Mouse (Mus musculus) thymus, adult 2 months (tissue): Measurements from ENCODE around the gene Lage3. TPM values are rescaled to one million over a fixed set of nuclear protein-coding genes. Genes with fewer than 3 reads are reported as not detected.

Source experiments
- DNase-seq: peaks from one replicate; pipeline ENCODE4 v3.0.0; 2021
- H3K27ac ChIP-seq: fragments of 200-500 bp; 2 replicates; pipeline ENCODE4 v1.5.1; 2012; ENCODE audit warnings: low read length, control low read depth; ENCODE audit not compliant: control insufficient read depth, insufficient read depth
- H3K27me3 ChIP-seq: fragments of 200-500 bp; 2 replicates; pipeline ENCODE4 v1.6.1; 2012; ENCODE audit warnings: mild to moderate bottlenecking, low read length, moderate library complexity, mixed read lengths; ENCODE audit not compliant: control insufficient read depth, insufficient read depth
- H3K36me3 ChIP-seq: fragments of 200-500 bp; 2 replicates; pipeline ENCODE4 v1.6.1; 2012; ENCODE audit warnings: mild to moderate bottlenecking, low read length, moderate library complexity; ENCODE audit not compliant: control insufficient read depth, insufficient read depth
- H3K4me1 ChIP-seq: fragments of 200-500 bp; replicated peaks from 2 replicates; pipeline ENCODE4 v1.6.1; 2012; ENCODE audit warnings: low read length; ENCODE audit not compliant: control insufficient read depth, insufficient read depth
- H3K4me3 ChIP-seq: fragments of 200-500 bp; 2 replicates; pipeline ENCODE4 v1.5.1; 2012; ENCODE audit warnings: mild to moderate bottlenecking, low read length, control low read depth, moderate library complexity; ENCODE audit not compliant: control insufficient read depth, insufficient read depth
- CTCF ChIP-seq: fragments of 200-500 bp; IDR thresholded peaks from 2 replicates; pipeline ENCODE4 v1.5.1; 2012; ENCODE audit warnings: mild to moderate bottlenecking, control low read depth, low read length, moderate library complexity, borderline replicate concordance; ENCODE audit not compliant: control insufficient read depth, poor library complexity, insufficient read depth; ENCODE audit errors: extremely low read depth
- POLR2A ChIP-seq: fragments of 200-500 bp; IDR thresholded peaks from 2 replicates; pipeline ENCODE4 v1.6.1; 2012; ENCODE audit warnings: mild to moderate bottlenecking, low read length, control low read depth, moderate library complexity; ENCODE audit not compliant: control insufficient read depth, poor library complexity, insufficient read depth; ENCODE audit errors: extremely low read depth
- WGBS: fragments of 180-500 bp; shearing (Covaris S2); methylation state at CpG from one replicate; pipeline ENCODE4 v1.1.7; 2018; 5-methylcytosine and 5-hydroxymethylcytosine counted together
- polyA plus RNA-seq: library from polyadenylated mRNA; depleted of rRNA; stranded (reverse); fragments of >200 nt; gene quantifications from 2 replicates; pipeline ENCODE4 v1.2.3, GENCODE M21; 2012; rRNA removed

Gene Lage3
- polyA plus RNA-seq, 1 experiment, result 63.6 TPM

DNA sequence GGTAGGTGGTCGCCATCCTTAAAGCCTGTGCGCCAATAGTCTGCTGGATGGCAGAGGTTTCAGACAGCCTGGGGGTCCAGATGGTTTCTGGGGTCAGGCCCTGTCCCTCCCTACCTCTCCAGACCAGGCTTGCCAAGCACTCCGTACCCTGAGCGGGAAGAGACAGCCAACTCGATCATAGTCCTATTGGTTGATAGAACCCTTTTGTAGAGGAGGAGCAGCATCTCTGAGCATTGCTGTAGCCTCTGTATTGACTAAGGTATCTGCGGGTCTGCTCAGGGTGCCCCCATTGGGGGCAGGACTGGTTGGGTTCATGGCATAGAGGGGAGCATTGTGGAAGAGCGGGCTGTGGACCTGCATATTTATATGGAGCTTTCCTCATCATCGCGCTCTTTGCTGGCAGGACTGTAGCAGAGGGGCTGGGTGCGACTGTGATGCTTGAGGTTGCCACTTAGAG lies 24.2 kb downstream of the Lage3 start:
- no peak overlapping the region for H3K27ac ChIP-seq
- no peaks in the 10 kb centered on the region for H3K27me3 ChIP-seq
- TF ChIP-seq POLR2A (no peak), CTCF (no peak)
- 29% methylated on average over 10 of the region's 10 CpGs for WGBS
- DNase-seq, result no peak
- H3K4me1 ChIP-seq, result peaks cover 8% of the 10 kb centered on the region
- H3K36me3 ChIP-seq, result no peaks in the 10 kb centered on the region
- H3K4me3 ChIP-seq, result peak overlapping the region; percentile 49

GRCm38 (mm10) chrX:74328725-74329161 lies 24.7 kb downstream of the Lage3 start, which contains the start of gene Plxna3:
Gene Plxna3 (plus strand): TSS chrX:74329066.
- no peaks in the 10 kb centered on the region for H3K36me3 ChIP-seq
- WGBS, result 1% methylated on average over 24 of the region's 30 CpGs
- no peak for TF ChIP-seq POLR2A
- TF ChIP-seq CTCF, result no peak
- peak; percentile 40 for DNase-seq
- peak within 1 kb of the TSS; percentile 49 for H3K4me3 ChIP-seq
- H3K27me3 ChIP-seq, result no peaks in the 10 kb centered on the region
- H3K27ac ChIP-seq, result no peak within 1 kb of the TSS
- H3K4me1 ChIP-seq, result peaks cover 8% of the 10 kb centered on the region

GRCm38 (mm10) chrX:74312540-74313464 lies 40.6 kb downstream of the Lage3 start, which contains the start of gene Fam50a:
Gene Fam50a (plus strand): TSS chrX:74313033.
- TF ChIP-seq POLR2A (no peak), CTCF (no peak)
- WGBS, result 7% methylated on average over 59 of the region's 59 CpGs
- H3K36me3 ChIP-seq, result peaks cover 11% of the 10 kb centered on the region; the same call in 1 of the 2 replicates
- H3K4me3 ChIP-seq, result peak within 1 kb of the TSS; percentile 93
- peak within 1 kb of the TSS; percentile 85 for H3K27ac ChIP-seq
- peak; percentile 87 for DNase-seq
- H3K27me3 ChIP-seq, result no peaks in the 10 kb centered on the region
- H3K4me1 ChIP-seq, result peaks cover 15% of the 10 kb centered on the region

- Histone ChIP-seq H3K4me3 (peak within 1 kb of the TSS; percentile 84), H3K4me1 (peaks cover 10% of the 10 kb centered on the region), H3K27me3 (no peaks in the 10 kb centered on the region), H3K36me3 (peaks cover 11% of the 10 kb centered on the region; the same call in 1 of the 2 replicates), H3K27ac (peak within 1 kb of the TSS; percentile 91)
- peak; percentile 72 for DNase-seq
- 0 out of 2 replicates have a peak, but pooled peaks have one; percentile 11 for TF ChIP-seq CTCF
- peak; percentile 85 for TF ChIP-seq POLR2A
- under 1% methylated on average over 37 of the region's 41 CpGs for WGBS
Measured at GRCm38 (mm10) chrX:74304867-74305700, 48.3 kb downstream of the Lage3 start, which contains the start of gene Gdi1. Gene Gdi1 (plus strand): TSS chrX:74304998.

Other genes starting within 250 kb of the Lage3 start
- not detected in 2 replicates for gene Opn1mw, start 226.2 kb downstream of the Lage3 start, polyA plus RNA-seq
- gene Mecp2, start 218.3 kb downstream of the Lage3 start, polyA plus RNA-seq, result 13.7 and 14.1 TPM in 2 replicates
- 0.07 TPM in 1 of 2 replicates, not detected in the other for gene Tex28, start 185.8 kb downstream of the Lage3 start, polyA plus RNA-seq
- 0.12 TPM in 1 of 2 replicates, not detected in the other for gene Tktl1, start 176.4 kb downstream of the Lage3 start, polyA plus RNA-seq
- 476 and 498 TPM in 2 replicates for gene Flna, start 103.8 kb downstream of the Lage3 start, polyA plus RNA-seq
- gene Emd, start 98.9 kb downstream of the Lage3 start, polyA plus RNA-seq, result 97.7 and 111 TPM in 2 replicates
- 1,443 and 1,552 TPM in 2 replicates for gene Rpl10, start 82.8 kb downstream of the Lage3 start, polyA plus RNA-seq
- 94.6 and 111 TPM in 2 replicates for gene Taz, start 71.7 kb downstream of the Lage3 start, polyA plus RNA-seq
- gene Dnase1l1, start 71.3 kb downstream of the Lage3 start, polyA plus RNA-seq, result 10.3 and 15.0 TPM in 2 replicates
- gene Atp6ap1, start 56.5 kb downstream of the Lage3 start, polyA plus RNA-seq, result 289 and 373 TPM in 2 replicates
- 370 and 445 TPM in 2 replicates for gene Gdi1, start 48.6 kb downstream of the Lage3 start, polyA plus RNA-seq
- 13.6 and 16.4 TPM in 2 replicates for gene Fam50a, start 40.6 kb downstream of the Lage3 start, polyA plus RNA-seq
- 15.4 and 17.6 TPM in 2 replicates for gene Plxna3, start 24.6 kb downstream of the Lage3 start, polyA plus RNA-seq
- gene Ubl4a, start 19.6 kb upstream of the Lage3 start, polyA plus RNA-seq, result 52.7 and 53.8 TPM in 2 replicates
- gene Slc10a3, start 19.7 kb upstream of the Lage3 start, polyA plus RNA-seq, result 27.8 and 29.1 TPM in 2 replicates
- gene Fam3a, start 39.7 kb upstream of the Lage3 start, polyA plus RNA-seq, result 45.1 and 46.0 TPM in 2 replicates
- 20.4 and 22.5 TPM in 2 replicates for gene Ikbkg, start 39.7 kb upstream of the Lage3 start, polyA plus RNA-seq
- gene G6pdx, start 75.6 kb upstream of the Lage3 start, polyA plus RNA-seq, result 36.0 and 40.2 TPM in 2 replicates
- not detected in 2 replicates for gene Gm6880, start 127.8 kb upstream of the Lage3 start, polyA plus RNA-seq
- not detected in 2 replicates for gene Olfr1326-ps1, start 221.3 kb upstream of the Lage3 start, polyA plus RNA-seq
- not detected in 2 replicates for gene Olfr1325, start 239.1 kb upstream of the Lage3 start, polyA plus RNA-seq